In the genomic region with DNA sequence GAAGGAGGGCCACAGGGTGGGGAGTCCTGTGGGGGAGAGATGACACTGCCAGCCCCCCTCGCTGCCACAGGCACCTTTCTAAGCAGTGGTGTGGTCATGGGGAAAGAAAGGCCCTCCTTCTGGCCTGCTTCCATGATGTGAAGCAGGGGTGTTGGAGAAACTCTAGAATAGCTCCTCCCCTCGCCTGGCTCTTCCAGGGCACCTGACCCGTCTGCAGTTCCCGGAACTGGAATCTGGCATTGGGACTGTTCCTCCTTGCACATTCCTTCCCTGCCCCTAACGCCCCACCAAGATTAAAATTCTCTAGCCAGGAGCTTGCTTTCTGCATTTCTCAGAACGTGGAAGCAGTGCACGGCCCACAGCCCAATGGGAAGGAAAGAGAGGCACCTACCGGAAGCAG, we compare ENCODE assay signal across 14 mouse cellular contexts. TPM values are rescaled to one million over a fixed set of nuclear protein-coding genes. Genes with fewer than 3 reads are reported as not detected.
DNase-seq lines count a peak whose midpoint lies in the region; ATAC-seq and TF ChIP-seq lines count a peak whose summit lies in the region.
"Had no signal": no experiment of that assay in that cellular context is flagged by ENCODE, and none has a peak within 500 bp of the region (broad histone marks: within the 10 kb centered on the region; RNA-seq: fewer than 3 reads in every experiment).

No protein-coding gene starts in this region.

- no peaks in the 10 kb centered on the region for H3K36me3 ChIP-seq in heart, embryonic 15.5 days
- peaks cover 3% of the 10 kb centered on the region for H3K36me3 ChIP-seq in limb, embryonic 14.5 days (ENCODE audit: control insufficient read depth, insufficient read depth, low read length)
- 0 out of 2 replicates have a peak, but pooled peaks cover 3% of the 10 kb centered on the region for H3K36me3 ChIP-seq in stomach, embryonic 16.5 days (ENCODE audit: control insufficient read depth, insufficient read depth, low read length)

- 54% methylated on average over 8 of the region's 8 CpGs for WGBS in heart, embryonic 15.5 days
- WGBS in limb, embryonic 14.5 days = 66% methylated on average over 8 of the region's 8 CpGs
- WGBS in stomach, embryonic 16.5 days = 69% methylated on average over 8 of the region's 8 CpGs

- peaks cover 12% of the 10 kb centered on the region for H3K4me1 ChIP-seq in heart, embryonic 15.5 days (replicated peaks)
- peaks cover 12% of the 10 kb centered on the region for H3K4me1 ChIP-seq in limb, embryonic 14.5 days (ENCODE audit: control insufficient read depth, insufficient read depth, low read length)
- H3K4me1 ChIP-seq in stomach, embryonic 16.5 days (ENCODE audit: control insufficient read depth, insufficient read depth, low read length) = peaks cover 13% of the 10 kb centered on the region; the same call in 1 of the 2 replicates

- no peaks in the 10 kb centered on the region for H3K27me3 ChIP-seq in heart, embryonic 15.5 days
- H3K27me3 ChIP-seq in limb, embryonic 14.5 days (ENCODE audit: control insufficient read depth, insufficient read depth, low read length) = no peaks in the 10 kb centered on the region
- H3K27me3 ChIP-seq in stomach, embryonic 16.5 days (ENCODE audit: control insufficient read depth, insufficient read depth, low read length) = no peaks in the 10 kb centered on the region
- H3K27me3 ChIP-seq: neural tube, embryonic 13.5 days had no signal

- H3K9ac ChIP-seq in heart, embryonic 15.5 days = no peak overlapping the region
- 0 out of 2 replicates have a peak overlapping the region, but pooled peaks have one; percentile 21 for H3K9ac ChIP-seq in limb, embryonic 14.5 days (ENCODE audit: low read depth, low read length, severe bottlenecking)
- 0 out of 2 replicates have a peak overlapping the region, but pooled peaks have one; percentile 3 for H3K9ac ChIP-seq in stomach, embryonic 16.5 days (ENCODE audit: low read length)
- H3K9ac ChIP-seq: hindbrain, embryonic 14.5 days; neural tube, embryonic 13.5 days had no signal

- H3K9me3 ChIP-seq in heart, embryonic 15.5 days (replicated peaks) = no peaks in the 10 kb centered on the region
- no peaks in the 10 kb centered on the region for H3K9me3 ChIP-seq in limb, embryonic 14.5 days (ENCODE audit: control insufficient read depth, low read length)
- no peaks in the 10 kb centered on the region for H3K9me3 ChIP-seq in stomach, embryonic 16.5 days (replicated peaks; ENCODE audit: control insufficient read depth, low read length)
- H3K9me3 ChIP-seq: G1E; neural tube, embryonic 13.5 days had no signal

- no peak for TF ChIP-seq POLR2A in limb, embryonic 14.5 days (IDR thresholded peaks at IDR 0.05; ENCODE audit: borderline replicate concordance, extremely low read depth, insufficient read depth, insufficient read length)

- peak overlapping the region; percentile 26; the same call in 1 of the 2 replicates for H3K4me2 ChIP-seq in heart, embryonic 15.5 days
- H3K4me2 ChIP-seq in limb, embryonic 14.5 days (replicated peaks; ENCODE audit: low read depth, low read length, severe bottlenecking) = no peak overlapping the region
- no peak overlapping the region for H3K4me2 ChIP-seq in stomach, embryonic 16.5 days (ENCODE audit: low read depth, low read length)
- H3K4me2 ChIP-seq: hindbrain, embryonic 14.5 days; neural tube, embryonic 13.5 days had no signal

- ATAC-seq in heart, embryonic 15.5 days (replicated peaks; ENCODE audit: insufficient number of reproducible peaks, insufficient read depth, low FRiP score, low read depth) = no peak
- ATAC-seq in limb, embryonic 14.5 days (ENCODE audit: low FRiP score, low read depth) = no peak
- no peak for ATAC-seq in stomach, embryonic 16.5 days (ENCODE audit: insufficient read depth, low FRiP score)
- ATAC-seq: activated CD4-positive, CD25-positive, alpha-beta regulatory T cell, adult 4 months had no signal

- no peak for DNase-seq in heart, adult 9 months (ENCODE audit: low spot score in 2 of 2)
- peak; percentile 53 to 71 for DNase-seq in lung, adult 18-20 months
- no peak for DNase-seq in lung, postnatal 25 days (ENCODE audit: low spot score)
- DNase-seq in limb, embryonic 14.5 days (ENCODE audit: low spot score) = peak; percentile 16
- DNase-seq in spleen, adult 12 weeks (ENCODE audit: low spot score) = no peak
- DNase-seq in right cerebral cortex, postnatal 14 days = no peak
- DNase-seq: cerebellum, adult 2 months; gastrocnemius, postnatal 36 days had no signal

- H3K4me3 ChIP-seq in heart, embryonic 15.5 days = no peak overlapping the region
- H3K4me3 ChIP-seq in limb, embryonic 14.5 days (replicated peaks; ENCODE audit: low read length) = no peak overlapping the region
- H3K4me3 ChIP-seq in stomach, embryonic 16.5 days (replicated peaks; ENCODE audit: low read length) = no peak overlapping the region
- H3K4me3 ChIP-seq: neural tube, embryonic 13.5 days had no signal

- H3K27ac ChIP-seq in heart, embryonic 15.5 days = peak overlapping the region; percentile 37
- peak overlapping the region; percentile 62 for H3K27ac ChIP-seq in limb, embryonic 14.5 days (replicated peaks; ENCODE audit: low read depth, low read length)
- H3K27ac ChIP-seq in stomach, embryonic 16.5 days (ENCODE audit: low read length) = peak overlapping the region; percentile 20; the same call in 1 of the 2 replicates
- H3K27ac ChIP-seq: hindbrain, embryonic 14.5 days; neural tube, embryonic 13.5 days had no signal

RNA-seq across cellular contexts. Expression of a gene that starts 16.5 kb away (rescaled TPM):
- polyA plus RNA-seq in heart, embryonic 15.5 days (2015; fragmentation: Nextera tagmentation; extraction: Ambion mirVana) = 42.3 and 54.6 TPM in 2 replicates
- polyA plus RNA-seq in limb, embryonic 14.5 days (2012; rRNA removed) = 89.5 and 91.1 TPM in 2 replicates
- 93.5 TPM in 2 replicates for polyA plus RNA-seq in limb, embryonic 14.5 days (2014; fragmentation: Nextera tagmentation; extraction: Ambion mirVana)
- 92.6 and 109 TPM in 2 replicates for polyA plus RNA-seq in stomach, embryonic 16.5 days (2015; fragmentation: Nextera tagmentation; extraction: Ambion mirVana)

RNA-seq across cellular contexts. Expression of a gene that starts 59.6 kb away (rescaled TPM):
- polyA plus RNA-seq in heart, embryonic 15.5 days (2015; fragmentation: Nextera tagmentation; extraction: Ambion mirVana) = 25.9 and 30.2 TPM in 2 replicates
- 33.4 and 37.7 TPM in 2 replicates for polyA plus RNA-seq in limb, embryonic 14.5 days (2012; rRNA removed)
- 41.6 and 45.4 TPM in 2 replicates for polyA plus RNA-seq in limb, embryonic 14.5 days (2014; fragmentation: Nextera tagmentation; extraction: Ambion mirVana)
- polyA plus RNA-seq in stomach, embryonic 16.5 days (2015; fragmentation: Nextera tagmentation; extraction: Ambion mirVana) = 30.7 and 31.4 TPM in 2 replicates

Comparison
In these comparisons a context has a peak if more than half of its experiments do, and no peak if none do; other contexts are left out.
1. DNase-seq: peak in lung, adult 18-20 months (2 of 2) and limb, embryonic 14.5 days (single experiment); none in heart, adult 9 months (0 of 2), lung, postnatal 25 days (single experiment), spleen, adult 12 weeks (single experiment) and right cerebral cortex, postnatal 14 days (single experiment).
2. Peak in every context shown above with its lines, with median percentiles within 50 percentile points of each other: H3K27ac ChIP-seq.